Mouse (Mus musculus) stomach, embryonic 16.5 days (tissue): Measurements from ENCODE around the gene Unc5b. TPM values are rescaled to one million over a fixed set of nuclear protein-coding genes. Genes with fewer than 3 reads are reported as not detected.

Source experiments
- ATAC-seq: fragments of 200-750 bp; cut with Nextera tagmentation; 2 replicates; pipeline ENCODE4 v1.8.0; 2017; ENCODE audit warnings: moderate number of reproducible peaks, moderate TSS enrichment; ENCODE audit not compliant: insufficient read depth, low FRiP score
- H3K27ac ChIP-seq: fragments of 300-500 bp; sonication (generic); 2 replicates; pipeline ENCODE4 v1.5.1; 2014; ENCODE audit warnings: low read length
- H3K27me3 ChIP-seq: fragments of 300-500 bp; sonication (generic); 2 replicates; pipeline ENCODE4 v1.6.1; 2014; ENCODE audit warnings: low read length, control low read depth, mixed read lengths; ENCODE audit not compliant: control insufficient read depth, insufficient read depth
- H3K36me3 ChIP-seq: fragments of 300-500 bp; sonication (generic); 2 replicates; pipeline ENCODE4 v1.6.1; 2014; ENCODE audit warnings: low read length; ENCODE audit not compliant: control insufficient read depth, insufficient read depth
- H3K4me1 ChIP-seq: fragments of 300-500 bp; sonication (generic); 2 replicates; pipeline ENCODE4 v1.6.1; 2014; ENCODE audit warnings: low read length, control low read depth, mixed read lengths; ENCODE audit not compliant: control insufficient read depth, insufficient read depth
- H3K4me2 ChIP-seq: fragments of 300-500 bp; sonication (generic); 2 replicates; pipeline ENCODE4 v1.6.1; 2014; ENCODE audit warnings: low read depth, low read length, mixed read lengths
- H3K4me3 ChIP-seq: fragments of 300-500 bp; sonication (generic); replicated peaks from 2 replicates; pipeline ENCODE4 v1.5.1; 2014; ENCODE audit warnings: mild to moderate bottlenecking, low read length
- H3K9ac ChIP-seq: fragments of 300-500 bp; sonication (generic); 2 replicates; pipeline ENCODE4 v1.6.1; 2014; ENCODE audit warnings: low read length
- H3K9me3 ChIP-seq: fragments of 300-500 bp; sonication (generic); replicated peaks from 2 replicates; pipeline ENCODE4 v1.6.1; 2016; ENCODE audit warnings: low read length, control low read depth; ENCODE audit not compliant: control insufficient read depth
- WGBS: fragments of 180-500 bp; shearing (Covaris S2); extraction: QIAGEN DNeasy Blood & Tissue Kit; methylation state at CpG from one replicate; pipeline ENCODE4 v1.1.7; 2014; 5-methylcytosine and 5-hydroxymethylcytosine counted together
- polyA plus RNA-seq: library from polyadenylated mRNA; unstranded; fragments of >200 nt; fragmentation: Nextera tagmentation; extraction: Ambion mirVana; gene quantifications from 2 replicates; pipeline ENCODE4 v1.2.1, GENCODE M21; 2015

Unc5b gene
- polyA plus RNA-seq, 1 experiment from 2014 or later: 3.7 TPM

GRCm38 (mm10) chr10:60806207-60806538, 25.2 kb downstream of the Unc5b start:
- no peak overlapping the region for H3K4me3 ChIP-seq
- no peak for ATAC-seq
- no peaks in the 10 kb centered on the region for H3K27me3 ChIP-seq
- H3K9me3 ChIP-seq: no peaks in the 10 kb centered on the region
- peaks cover 39% of the 10 kb centered on the region for H3K4me1 ChIP-seq
- H3K9ac ChIP-seq: no peak overlapping the region
- no peaks in the 10 kb centered on the region for H3K36me3 ChIP-seq
- WGBS: 76% methylated on average over 8 of the region's 8 CpGs
- H3K27ac ChIP-seq: no peak overlapping the region; the same call in 1 of the 2 replicates
- no peak overlapping the region for H3K4me2 ChIP-seq

DNA sequence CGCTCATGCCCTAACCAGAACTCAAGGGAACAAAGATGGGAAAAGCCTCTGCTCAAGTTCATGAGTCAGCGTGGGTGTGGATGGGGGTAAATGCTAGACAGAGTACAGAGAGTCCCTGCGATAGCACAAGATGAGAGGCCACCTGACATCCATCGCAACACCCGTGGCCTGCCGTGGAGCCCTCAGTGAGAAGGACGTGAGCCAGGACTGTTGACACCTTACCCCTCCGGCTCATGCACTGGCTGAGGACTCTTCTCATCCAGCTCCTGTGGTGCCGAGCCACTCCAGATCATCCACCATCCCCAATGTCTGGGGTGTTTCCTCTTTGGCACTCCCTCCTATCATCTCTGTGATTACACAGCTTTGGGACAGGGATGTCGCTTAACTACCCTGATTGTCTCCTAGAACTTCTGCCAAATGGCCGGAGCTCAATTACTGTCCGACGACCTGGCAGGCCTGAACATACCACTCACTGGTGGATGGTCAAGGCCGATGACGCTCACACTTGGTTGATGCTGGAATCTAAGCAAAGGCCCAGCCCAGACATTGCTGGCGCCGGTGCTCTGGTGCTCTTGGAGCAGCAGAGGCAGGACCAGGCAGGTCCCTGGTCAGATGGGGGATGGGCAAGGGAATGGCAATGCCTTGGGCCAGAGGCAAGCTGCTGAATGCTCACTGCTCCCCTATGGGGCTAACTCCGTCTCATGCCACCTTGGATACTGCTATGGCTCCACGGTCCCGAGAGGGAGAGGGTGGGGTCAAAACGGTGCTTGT, 25.8 kb downstream of the Unc5b start:
- Histone ChIP-seq H3K4me1 (peaks cover 44% of the 10 kb centered on the region), H3K9me3 (no peaks in the 10 kb centered on the region), H3K4me2 (no peak overlapping the region), H3K9ac (no peak overlapping the region), H3K27ac (no peak overlapping the region), H3K36me3 (no peaks in the 10 kb centered on the region), H3K27me3 (no peaks in the 10 kb centered on the region), H3K4me3 (no peak overlapping the region)
- 73% methylated on average over 21 of the region's 21 CpGs for WGBS
- no peak for ATAC-seq

- Histone ChIP-seq H3K36me3 (no peaks in the 10 kb centered on the region), H3K4me3 (no peak overlapping the region), H3K4me1 (peaks cover 47% of the 10 kb centered on the region), H3K4me2 (no peak overlapping the region), H3K27me3 (no peaks in the 10 kb centered on the region; the same call in none of the 2 replicates), H3K9ac (no peak overlapping the region), H3K9me3 (no peaks in the 10 kb centered on the region), H3K27ac (peak overlapping the region; percentile 21; the same call in 1 of the 2 replicates)
- 46% methylated on average over 4 of the region's 4 CpGs for WGBS
- no peak for ATAC-seq
These were observed 26.5 kb downstream of the Unc5b start for GRCm38 (mm10) chr10:60804865-60805264.

- ATAC-seq: no peak
- H3K4me2 ChIP-seq: no peak overlapping the region
- no peak overlapping the region for H3K4me3 ChIP-seq
- H3K27ac ChIP-seq: no peak overlapping the region
- 71% methylated on average over 10 of the region's 10 CpGs for WGBS
- peaks cover 3% of the 10 kb centered on the region for H3K27me3 ChIP-seq
- H3K9me3 ChIP-seq: no peaks in the 10 kb centered on the region
- no peak overlapping the region for H3K9ac ChIP-seq
- peaks cover 49% of the 10 kb centered on the region for H3K4me1 ChIP-seq
- H3K36me3 ChIP-seq: no peaks in the 10 kb centered on the region
These were observed 27.4 kb downstream of the Unc5b start for GRCm38 (mm10) chr10:60803971-60804370.

- 59% methylated on average over 12 of the region's 12 CpGs for WGBS
- H3K4me3 ChIP-seq: no peak overlapping the region
- no peaks in the 10 kb centered on the region for H3K9me3 ChIP-seq
- H3K4me2 ChIP-seq: no peak overlapping the region
- peaks cover 3% of the 10 kb centered on the region for H3K27me3 ChIP-seq
- no peaks in the 10 kb centered on the region for H3K36me3 ChIP-seq
- H3K4me1 ChIP-seq: peaks cover 39% of the 10 kb centered on the region
- ATAC-seq: no peak
- no peak overlapping the region for H3K27ac ChIP-seq
- no peak overlapping the region for H3K9ac ChIP-seq
These were observed 29.4 kb downstream of the Unc5b start for GRCm38 (mm10) chr10:60801898-60802412.

GRCm38 (mm10) chr10:60801168-60801897, 30.0 kb downstream of the Unc5b start:
- ATAC-seq: no peak
- no peak overlapping the region for H3K4me2 ChIP-seq

DNA sequence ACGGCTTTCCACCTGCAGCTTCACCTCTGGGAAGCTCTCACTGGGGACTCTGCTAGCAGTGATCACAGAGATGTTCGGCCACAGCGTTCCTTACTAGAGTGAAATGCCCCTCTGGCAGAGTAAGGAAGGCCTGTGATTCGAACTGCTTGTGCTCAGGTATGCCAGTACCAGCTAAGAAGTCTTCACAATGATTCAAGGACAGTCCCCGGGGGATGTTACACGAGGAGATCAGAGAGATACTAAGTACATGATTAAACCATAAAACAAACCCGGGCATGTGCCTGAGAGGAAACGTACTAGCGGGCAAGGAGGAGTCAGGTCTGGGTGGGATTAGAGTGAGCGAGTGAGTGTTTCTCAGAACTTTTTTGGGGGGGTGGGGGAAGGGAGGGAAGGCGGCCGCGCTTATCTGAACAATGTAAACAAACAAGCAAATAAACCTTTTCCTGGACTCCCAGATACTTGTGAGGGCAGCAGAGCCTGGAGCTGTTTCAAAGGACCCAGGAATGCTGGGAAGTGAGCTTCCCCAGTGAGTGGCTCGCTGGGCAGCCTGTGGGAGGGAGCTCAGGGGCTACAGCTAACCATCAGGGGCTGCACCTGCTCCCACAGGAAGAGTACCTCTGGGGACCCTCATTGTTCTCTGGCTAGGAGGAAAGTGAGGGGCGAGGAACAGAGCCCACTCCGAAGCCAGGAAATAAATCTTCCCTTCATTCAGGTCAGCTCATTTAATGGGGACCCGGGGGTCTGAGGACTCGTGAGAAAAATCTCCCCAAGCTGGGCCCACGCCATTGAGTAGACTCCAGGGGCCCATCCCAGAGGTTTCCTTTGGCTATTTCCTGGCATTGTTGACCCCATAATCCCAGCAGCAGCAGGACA, 30.9 kb downstream of the Unc5b start:
- H3K9me3 ChIP-seq: no peaks in the 10 kb centered on the region
- peaks cover 3% of the 10 kb centered on the region for H3K27me3 ChIP-seq
- H3K4me1 ChIP-seq: peaks cover 29% of the 10 kb centered on the region
- no peak overlapping the region for H3K4me2 ChIP-seq
- no peaks in the 10 kb centered on the region for H3K36me3 ChIP-seq
- H3K27ac ChIP-seq: no peak overlapping the region
- ATAC-seq: no peak
- no peak overlapping the region for H3K4me3 ChIP-seq
- no peak overlapping the region for H3K9ac ChIP-seq
- 17% methylated on average over 19 of the region's 19 CpGs for WGBS

More at GRCm38 (mm10) chr10:60801168-60801897, 30.0 kb downstream of the Unc5b start:
- no peaks in the 10 kb centered on the region for H3K9me3 ChIP-seq
- H3K36me3 ChIP-seq: no peaks in the 10 kb centered on the region
- 27% methylated on average over 11 of the region's 11 CpGs for WGBS
- no peak overlapping the region for H3K27ac ChIP-seq
- peaks cover 3% of the 10 kb centered on the region for H3K27me3 ChIP-seq
- H3K4me1 ChIP-seq: peaks cover 34% of the 10 kb centered on the region
- no peak overlapping the region for H3K4me3 ChIP-seq
- H3K9ac ChIP-seq: no peak overlapping the region

- H3K4me2 ChIP-seq: no peak overlapping the region
- H3K4me1 ChIP-seq: peaks cover 25% of the 10 kb centered on the region
- 70% methylated on average over 14 of the region's 14 CpGs for WGBS
- no peak overlapping the region for H3K9ac ChIP-seq
- ATAC-seq: no peak
- no peaks in the 10 kb centered on the region for H3K36me3 ChIP-seq
- H3K27ac ChIP-seq: no peak overlapping the region
- no peaks in the 10 kb centered on the region for H3K9me3 ChIP-seq
- peaks cover 3% of the 10 kb centered on the region for H3K27me3 ChIP-seq
- H3K4me3 ChIP-seq: no peak overlapping the region
These were observed 33.5 kb downstream of the Unc5b start for GRCm38 (mm10) chr10:60797682-60798422.
